Mouse (Mus musculus) layer of hippocampus, adult 8-10 months (tissue): ENCODE measurements around the gene Krtap27-1. TPM values are rescaled to one million over a fixed set of nuclear protein-coding genes. Genes with fewer than 3 reads are reported as not detected.

ENCODE experiments used
- DNase-seq, 2 experiments: peaks; one replicate each; pipeline ENCODE4 v3.0.0; 2022; ENCODE audit warnings: low spot score in 2 of 2
- total RNA-seq, 4 experiments: library from RNA; stranded (reverse); gene quantifications; 2 replicates each; pipeline ENCODE4 v1.2.4; 2022

The Krtap27-1 gene
- not detected for total RNA-seq

DNA sequence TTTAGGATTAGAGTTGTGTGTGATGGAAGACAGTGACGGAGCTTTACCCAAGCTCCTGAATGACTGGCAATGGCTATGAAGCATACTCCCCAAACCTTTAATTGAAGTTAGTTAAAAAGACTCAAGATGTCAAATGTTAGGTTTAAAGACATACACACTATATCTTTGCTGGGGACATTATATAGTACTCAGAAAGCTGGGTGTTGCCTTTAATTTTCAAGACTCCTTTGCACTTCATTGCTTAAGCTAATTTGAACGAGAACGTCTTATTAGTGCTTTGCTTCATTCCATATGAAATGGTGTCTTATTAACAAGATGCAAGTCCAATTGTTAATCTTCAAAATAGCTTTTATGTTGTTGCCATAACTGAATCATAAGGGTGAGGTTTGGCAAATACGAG is at the start of gene Krtap27-1:
Krtap27-1 (minus strand) TSS at position 101 of the 400 bp plus-strand sequence.
- DNase-seq = no peak

DNA sequence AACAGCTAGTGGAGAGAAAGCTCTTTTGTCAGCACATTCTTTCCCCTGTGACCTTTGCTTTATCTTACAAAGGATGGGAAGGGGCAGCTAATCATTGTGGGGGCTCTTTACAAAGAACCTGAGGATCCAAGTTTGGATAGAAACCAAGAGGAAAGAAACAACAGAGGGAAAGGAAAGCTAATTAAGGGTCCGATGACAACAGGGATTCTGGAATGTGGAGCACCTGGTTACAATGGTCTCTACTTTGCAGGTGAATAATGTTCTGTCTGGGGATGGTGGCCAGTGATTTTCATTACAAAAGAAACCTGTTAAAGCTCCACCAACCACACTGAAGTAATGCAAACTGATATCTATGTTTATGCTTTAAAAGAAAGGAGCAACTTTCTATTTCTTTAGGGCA is 48.6 kb upstream of the Krtap27-1 start:
- no peak for DNase-seq

DNA sequence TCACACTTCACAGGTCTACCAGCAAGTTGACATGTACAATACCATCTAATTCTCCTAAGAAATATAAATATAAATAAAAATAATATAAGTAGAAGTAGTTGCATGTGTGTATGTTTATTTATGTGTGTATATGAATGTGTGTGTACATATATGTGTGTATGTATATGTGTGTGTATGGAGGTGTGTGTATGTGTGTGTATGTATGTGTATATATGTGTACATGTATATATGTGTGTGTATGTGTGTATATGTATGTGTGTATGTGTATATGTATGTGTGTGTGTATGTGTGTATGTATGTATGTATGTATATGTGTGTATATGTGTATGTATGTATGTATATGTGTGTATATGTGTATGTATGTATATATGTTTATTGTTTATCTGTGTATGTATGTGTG is 45.1 kb upstream of the Krtap27-1 start:
- no peak for DNase-seq

DNA sequence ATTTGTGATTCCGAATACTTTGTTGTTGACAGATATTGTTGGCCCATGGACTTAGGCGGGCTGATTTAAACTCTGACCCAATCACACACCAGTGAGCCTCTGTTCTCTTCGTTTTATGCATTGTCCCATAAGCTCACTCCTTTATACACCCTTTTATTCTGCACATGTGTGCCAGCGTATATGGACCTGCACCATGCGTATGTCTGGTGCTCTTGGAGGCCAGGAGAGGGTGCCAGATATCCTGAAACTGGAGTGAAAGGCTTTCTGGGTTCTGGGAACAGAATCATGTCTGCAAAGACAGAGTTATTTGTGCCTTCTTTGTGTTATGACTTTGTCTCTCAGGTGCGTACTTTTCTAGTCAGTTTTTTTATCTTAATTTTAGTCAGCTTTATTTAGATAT is 39.8 kb upstream of the Krtap27-1 start:
- DNase-seq = no peak

DNA sequence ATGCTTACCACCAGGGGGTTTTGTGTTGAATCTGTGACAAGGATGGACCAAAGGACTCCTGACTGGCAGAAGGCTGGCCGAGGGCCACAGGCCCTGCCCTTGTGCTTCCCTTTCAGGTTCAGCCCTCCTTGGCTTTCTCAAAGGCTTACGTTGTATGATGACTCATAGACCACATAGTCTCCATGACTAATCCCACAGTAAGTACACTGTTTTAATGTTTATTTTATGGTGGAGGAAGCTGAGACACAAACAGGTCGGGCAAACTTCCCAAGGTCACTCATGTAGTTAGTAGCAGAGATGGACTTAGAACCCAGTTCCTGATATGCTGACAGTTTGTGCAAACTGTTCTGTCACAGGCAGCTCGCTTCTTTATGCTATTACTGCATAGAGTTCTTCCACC is 39.3 kb upstream of the Krtap27-1 start:
- DNase-seq = no peak

DNA sequence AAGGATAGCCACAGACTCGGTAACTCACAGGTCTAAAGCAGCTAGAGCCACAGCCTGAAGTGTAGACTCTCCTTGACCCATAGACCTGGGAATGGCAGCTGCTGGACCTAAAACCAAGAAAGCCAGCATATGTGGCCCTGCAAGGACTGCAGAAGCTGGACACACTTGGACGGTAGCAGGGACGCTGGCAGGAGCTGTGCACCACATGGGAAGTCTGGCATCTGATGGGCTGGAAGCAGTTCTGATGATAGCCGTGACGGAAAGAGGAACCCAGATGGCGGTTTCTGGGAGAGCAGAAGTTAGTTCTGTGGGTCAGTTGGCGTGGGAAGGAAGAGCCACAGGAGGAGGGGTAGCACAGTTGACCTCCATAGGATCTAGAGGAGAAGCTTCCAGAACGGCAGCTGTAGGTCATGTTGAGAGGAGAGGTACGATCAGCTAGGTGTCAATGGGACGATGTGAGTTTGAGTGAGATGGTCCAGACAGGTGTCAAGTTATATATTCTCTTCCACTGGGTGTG is 36.1 kb upstream of the Krtap27-1 start, which contains the start of gene 2310061N02Rik:
2310061N02Rik (minus strand) TSS at position 467 of the 517 bp plus-strand sequence.
- no peak for DNase-seq

DNA sequence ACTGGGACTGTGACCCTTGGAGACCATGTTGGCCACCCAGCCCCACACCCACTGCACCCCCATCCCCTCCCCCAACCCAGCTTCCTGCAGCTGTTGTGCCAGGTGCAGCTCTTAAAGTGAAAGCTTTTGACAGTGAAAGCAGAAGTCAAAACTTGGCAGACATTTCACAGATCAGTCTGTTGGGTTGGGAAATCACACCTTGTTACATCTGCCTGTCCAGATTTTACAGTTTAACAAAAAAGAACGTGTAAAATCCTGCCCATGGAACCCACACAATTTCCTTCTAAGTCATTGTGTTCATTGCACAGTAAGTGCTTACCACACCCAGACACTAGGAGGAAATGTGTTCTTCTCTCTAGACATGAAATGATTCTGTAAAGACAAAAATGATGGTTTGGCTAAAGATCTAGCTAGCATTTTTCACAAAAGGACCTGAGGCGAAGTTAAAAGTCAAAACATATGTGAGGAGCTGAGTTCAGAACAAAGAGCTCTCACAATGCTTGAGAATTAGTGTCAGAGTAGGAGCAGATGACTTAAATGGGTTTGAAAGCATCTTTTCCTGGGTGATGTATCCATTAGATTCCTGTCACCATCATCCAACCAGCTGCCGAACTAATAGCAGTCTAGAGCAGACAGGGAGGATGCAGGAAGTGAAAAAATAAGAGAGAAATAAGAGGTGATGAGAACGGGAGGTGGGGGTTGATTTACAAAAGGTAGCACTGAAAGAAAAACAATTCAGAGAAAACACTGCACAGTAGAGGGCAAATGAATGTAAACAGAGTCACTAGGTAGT is 29.8 kb upstream of the Krtap27-1 start:
- no peak for DNase-seq

DNA sequence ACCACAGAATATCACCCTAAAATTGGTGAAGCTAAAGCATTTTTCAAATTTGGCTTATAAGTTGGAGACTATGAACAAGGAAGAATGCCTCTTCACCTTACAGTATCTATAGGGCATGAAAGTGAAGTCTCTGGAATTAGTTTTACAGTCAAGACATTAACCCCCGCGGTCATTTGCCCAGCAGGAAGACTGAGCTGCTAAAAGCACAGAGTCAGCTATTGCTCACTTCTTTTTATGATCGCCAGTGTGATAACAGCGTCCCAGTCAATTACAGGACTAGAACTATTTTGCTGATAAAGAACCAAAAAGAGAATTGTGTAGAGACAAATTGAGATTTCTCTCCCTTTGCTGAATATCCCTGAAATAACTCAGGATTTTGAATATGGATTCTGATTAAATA is 24.8 kb upstream of the Krtap27-1 start:
- no peak for DNase-seq

DNA sequence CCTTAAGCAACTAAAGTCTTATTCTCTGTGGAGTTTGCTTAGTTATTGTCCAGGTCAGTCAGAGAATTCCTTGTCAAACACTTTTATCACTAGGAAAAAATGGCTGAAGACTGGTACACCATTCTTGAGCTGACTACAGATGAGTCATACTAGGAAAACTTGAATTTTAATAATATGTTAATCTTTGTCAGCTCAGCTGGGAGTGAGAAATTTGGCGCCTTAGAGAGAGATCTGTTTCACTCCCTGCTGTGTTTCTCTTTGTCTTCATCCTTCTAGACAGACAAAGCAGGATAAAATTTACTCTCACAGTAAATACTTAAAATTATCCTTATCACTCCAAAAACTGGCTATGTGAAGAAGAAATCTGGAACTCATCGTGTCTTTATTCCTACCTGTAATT is 9.8 kb upstream of the Krtap27-1 start:
- no peak for DNase-seq

DNA sequence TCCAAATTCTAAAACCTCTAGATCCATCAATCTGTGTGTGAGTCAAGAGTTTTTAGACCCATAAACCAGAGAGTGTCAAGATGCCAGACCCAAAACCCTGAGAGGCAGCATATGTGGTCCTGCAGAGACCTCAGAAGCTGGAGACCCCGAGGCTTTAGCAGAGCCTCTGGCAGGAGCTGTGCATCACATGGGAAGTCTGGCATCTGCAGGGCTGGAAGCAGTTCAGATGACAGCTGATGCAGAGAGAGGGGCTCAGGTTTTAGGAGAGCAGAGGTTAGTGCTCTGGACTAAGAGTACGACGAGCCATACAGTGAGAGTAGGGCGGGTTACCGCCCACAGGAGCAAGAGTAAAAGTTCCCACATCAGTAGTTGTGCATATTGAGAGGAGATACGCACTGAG is 7.6 kb upstream of the Krtap27-1 start:
- DNase-seq = no peak

DNA sequence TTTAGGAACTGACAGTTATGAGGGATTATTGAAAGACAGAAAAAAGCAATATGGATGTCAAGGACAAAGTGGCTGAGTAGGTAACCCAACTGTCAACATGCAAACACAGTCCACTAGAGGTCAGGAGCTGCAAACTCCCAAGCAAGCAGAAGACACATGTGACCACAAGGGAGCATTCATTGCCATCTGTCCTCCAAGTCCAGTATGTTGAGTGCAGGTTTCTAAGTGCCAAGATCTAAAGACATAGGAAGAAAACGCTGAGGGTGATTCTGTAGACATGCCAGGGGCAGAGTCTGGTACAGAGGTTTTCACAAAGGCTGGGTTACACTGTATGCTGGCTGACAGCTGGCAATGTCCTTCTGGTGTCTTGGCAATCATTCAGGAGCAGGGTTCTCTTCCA is 14.0 kb downstream of the Krtap27-1 start:
- no peak for DNase-seq

DNA sequence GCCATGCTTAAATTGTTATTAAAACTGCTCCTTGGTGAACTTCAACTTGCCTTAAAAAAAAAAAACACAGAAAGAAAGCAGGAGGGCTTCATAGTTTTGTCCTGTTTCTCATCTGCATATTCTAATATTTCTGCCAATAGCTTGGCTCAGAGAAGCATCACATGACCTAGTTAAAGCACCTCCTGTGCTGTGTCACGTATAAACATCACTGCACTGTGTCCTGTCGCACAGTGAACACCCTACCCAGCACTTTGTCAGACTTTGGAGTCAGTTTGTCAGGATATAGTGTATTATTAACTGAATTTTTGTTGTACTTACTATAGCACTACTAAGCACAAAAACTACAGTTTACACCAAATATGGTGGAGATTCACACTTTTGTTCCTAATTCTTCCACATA is 19.5 kb downstream of the Krtap27-1 start:
- DNase-seq = no peak

DNA sequence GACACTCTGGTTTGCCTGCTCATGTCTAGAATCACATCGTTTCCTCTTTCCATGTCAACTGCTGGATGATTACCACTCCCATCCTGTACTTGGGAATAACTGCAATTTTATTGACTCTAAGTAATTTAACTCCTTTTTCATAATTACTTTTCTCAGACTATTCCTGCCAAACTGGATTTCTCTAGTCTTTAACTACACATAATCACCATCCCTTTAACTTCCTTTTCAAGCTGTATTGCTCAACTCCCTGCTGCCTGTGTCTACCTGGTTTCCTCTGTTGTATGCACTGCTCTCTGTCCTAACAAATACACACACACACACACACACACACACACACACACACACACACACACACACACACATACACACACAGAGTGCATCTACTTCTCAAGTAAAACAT is 20.4 kb downstream of the Krtap27-1 start:
- no peak for DNase-seq

DNA sequence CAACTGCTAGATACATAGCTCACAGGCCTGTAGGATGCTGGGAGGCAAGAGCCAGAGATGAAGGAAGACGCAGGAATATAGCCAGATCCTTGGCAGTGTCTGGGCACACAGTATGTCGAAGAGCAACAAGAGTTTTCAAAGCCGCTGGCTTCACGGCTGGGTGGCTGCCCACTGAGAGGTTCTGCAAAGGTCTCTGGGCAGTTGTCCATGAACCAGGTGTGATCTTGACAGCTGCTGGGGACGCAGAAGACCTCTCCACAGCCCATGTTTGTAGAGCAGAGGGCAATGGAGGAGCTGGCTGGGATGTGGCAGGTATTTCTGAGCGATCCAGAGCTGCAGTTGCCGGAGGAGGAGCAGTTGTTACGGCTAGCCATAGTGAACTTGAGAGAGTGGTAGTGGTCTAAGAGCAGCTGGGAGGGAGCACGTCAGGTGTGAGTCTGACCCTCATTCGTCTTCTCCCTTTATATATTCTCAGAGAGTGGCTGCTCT is 24.1 kb downstream of the Krtap27-1 start, which contains the start of gene Krtap26-1:
Krtap26-1 (minus strand) TSS at position 439 of the 489 bp plus-strand sequence.
- DNase-seq = no peak

DNA sequence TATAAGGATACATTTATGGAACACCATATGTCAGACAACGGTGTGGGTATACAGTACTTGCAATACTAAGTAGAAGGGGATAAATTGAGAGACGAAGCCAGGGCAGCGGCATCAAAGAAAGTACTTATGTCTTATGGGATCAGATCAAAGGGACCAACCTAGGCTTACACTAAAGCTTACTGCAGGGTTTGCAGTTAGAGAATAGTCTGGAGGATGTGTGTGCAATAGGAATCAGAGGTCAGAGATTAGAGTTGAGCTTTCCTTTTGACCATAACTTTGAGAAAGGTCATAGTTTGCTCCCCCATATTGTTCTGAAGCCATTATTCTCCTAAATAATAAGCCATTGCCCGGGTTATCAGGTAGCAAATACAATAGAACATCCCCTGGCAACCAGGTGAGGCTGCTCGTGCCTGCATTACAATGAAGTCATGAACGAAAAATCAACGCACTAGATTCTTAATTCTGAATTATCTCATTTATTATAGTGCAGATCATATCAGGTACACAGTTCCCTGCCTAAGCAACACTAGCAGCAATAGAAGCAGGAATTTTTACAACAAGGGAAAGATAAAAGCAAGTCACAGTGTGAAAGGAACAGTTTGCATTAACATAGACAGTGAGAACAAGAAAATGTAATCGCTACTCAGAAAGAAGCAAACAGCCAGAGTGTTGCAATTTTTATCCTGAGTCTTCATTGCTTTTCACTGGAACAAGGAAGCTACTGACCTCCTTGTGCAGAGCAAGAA is 24.9 kb downstream of the Krtap27-1 start:
- no peak for DNase-seq

DNA sequence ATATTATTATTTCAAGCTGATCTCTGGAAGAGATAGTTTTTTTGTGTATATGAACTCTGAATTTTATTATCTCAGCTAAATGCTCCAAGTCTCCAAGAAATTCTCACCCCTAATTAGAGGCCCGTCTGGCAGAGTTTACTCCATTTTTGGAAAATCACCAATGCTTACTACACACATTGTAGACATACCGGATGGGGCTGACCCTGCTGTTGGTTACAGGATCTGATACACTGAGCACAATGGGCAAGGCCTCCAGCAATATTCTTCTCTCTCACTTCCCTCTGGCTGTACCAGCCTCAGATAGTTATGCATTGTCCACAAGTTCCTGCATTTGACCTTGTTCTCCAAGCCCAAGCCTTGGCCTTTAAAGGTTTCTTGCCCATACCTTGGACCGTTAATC is 31.4 kb downstream of the Krtap27-1 start:
- DNase-seq = no peak

DNA sequence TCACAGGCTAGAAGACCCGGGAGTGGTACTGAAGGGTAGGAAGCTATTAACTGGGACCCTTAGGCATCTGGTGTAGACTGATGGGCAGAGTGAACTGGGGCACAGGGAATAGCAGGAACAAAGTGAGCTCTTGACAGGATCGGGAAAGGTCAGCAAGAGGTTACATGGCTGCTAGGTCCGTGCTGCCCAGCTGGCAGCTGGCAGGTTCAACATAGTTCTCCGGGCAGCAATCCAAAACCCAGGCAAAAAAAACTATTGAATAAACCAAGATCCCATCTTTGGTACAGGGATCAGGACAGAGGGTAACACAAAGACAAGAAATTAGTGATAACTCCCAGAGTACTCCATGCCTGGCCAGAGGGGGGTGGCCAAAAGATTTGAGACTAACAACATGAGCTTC is 36.3 kb downstream of the Krtap27-1 start:
- DNase-seq = no peak

DNA sequence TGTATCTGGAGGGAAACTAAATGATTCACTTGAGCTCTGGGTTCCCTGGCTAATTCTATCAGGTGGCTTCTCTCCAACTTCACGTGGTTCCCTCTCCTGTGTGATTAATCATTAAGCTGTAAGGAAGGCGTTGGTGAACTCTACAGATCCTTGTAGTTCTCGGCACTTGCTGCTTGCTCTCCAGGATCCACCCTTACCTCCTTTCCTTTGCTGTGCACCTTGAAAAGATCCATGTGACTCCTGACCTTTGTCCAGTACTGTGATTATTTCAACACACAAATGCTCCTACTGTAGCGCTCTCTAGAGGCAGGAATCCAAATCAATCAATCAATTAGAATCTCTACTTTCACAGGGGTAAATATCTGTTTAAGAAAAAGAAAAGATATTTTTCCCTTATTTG is 40.0 kb downstream of the Krtap27-1 start:
- no peak for DNase-seq

DNA sequence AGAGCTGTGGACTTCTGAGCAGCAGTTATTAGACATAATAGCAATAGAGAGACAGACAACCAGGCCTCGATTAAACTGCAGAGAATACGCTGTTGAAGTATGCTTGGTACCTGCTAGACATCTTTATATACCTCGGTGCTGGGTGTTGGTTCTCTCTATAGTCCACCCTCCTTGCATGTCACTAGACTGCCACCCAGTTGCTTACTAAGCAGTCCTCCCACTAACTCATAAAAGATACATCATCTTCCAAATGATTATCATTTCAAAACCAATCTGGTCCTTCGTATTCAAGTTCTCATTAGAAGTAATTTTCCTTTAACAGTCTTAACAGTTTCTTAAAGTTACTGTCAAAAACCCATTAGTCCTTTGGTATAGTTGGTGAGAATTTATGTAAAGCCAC is 43.9 kb downstream of the Krtap27-1 start, which contains the start of gene 2310079G19Rik:
2310079G19Rik (minus strand) TSS at position 101 of the 400 bp plus-strand sequence.
- DNase-seq = no peak
